In genomic region chr5:151445695-151446094, GRCm38 (mm10) we compare ENCODE assay signal across 23 mouse cellular contexts. TPM values are rescaled to one million over a fixed set of nuclear protein-coding genes. Genes with fewer than 3 reads are reported as not detected.
DNase-seq lines count a peak whose midpoint lies in the region; ATAC-seq and TF ChIP-seq lines count a peak whose summit lies in the region.
"Had no signal": no experiment of that assay in that cellular context is flagged by ENCODE, and none has a peak within 500 bp of the region (broad histone marks: within the 10 kb centered on the region; RNA-seq: fewer than 3 reads in every experiment).

No protein-coding gene starts in this region.

- 0 out of 2 replicates have a peak, but pooled peaks have one; percentile 16 for TF ChIP-seq CTCF in heart, adult 2 months (IDR thresholded peaks at IDR 0.05)
- TF ChIP-seq CTCF in liver, adult 2 months (IDR thresholded peaks at IDR 0.05; ENCODE audit: low read depth, low read length), result no peak
- no peak for TF ChIP-seq CTCF in G1E (IDR thresholded peaks at IDR 0.05; ENCODE audit: low read depth, low read length)

- no peak for DNase-seq in heart, adult 2 months
- no peak for DNase-seq in heart, adult 18-20 months
- peak; percentile 16 for DNase-seq in liver, adult 2 months (ENCODE audit: extremely low read depth, low read depth, low spot score)
- DNase-seq in G1E (ENCODE audit: low spot score), result no peak
- DNase-seq in layer of hippocampus, postnatal 14 days (ENCODE audit: low spot score in 2 of 2), result no peak
- DNase-seq: adrenal gland, postnatal 10 days; cerebellum, adult 11-12 months; cerebellum, postnatal 36 days; lung, adult 18-20 months; thymus, adult 18-20 months had no signal

- H3K4me3 ChIP-seq in heart, adult 2 months, result no peak overlapping the region
- no peak overlapping the region for H3K4me3 ChIP-seq in liver, adult 2 months (ENCODE audit: insufficient read depth, low read depth, low read length)
- H3K4me3 ChIP-seq in liver, embryonic 12.5 days, result no peak overlapping the region
- no peak overlapping the region for H3K4me3 ChIP-seq in G1E (ENCODE audit: low read depth, low read length)
- H3K4me3 ChIP-seq in forebrain, embryonic 15.5 days, result no peak overlapping the region
- H3K4me3 ChIP-seq: erythroblast, embryonic 14.5 days; heart, embryonic 13.5 days; kidney, embryonic 15.5 days; limb, embryonic 13.5 days had no signal

- H3K4me1 ChIP-seq in heart, adult 2 months (ENCODE audit: control insufficient read depth, insufficient read depth, low read length), result no peaks in the 10 kb centered on the region
- no peaks in the 10 kb centered on the region for H3K4me1 ChIP-seq in liver, adult 2 months (ENCODE audit: control insufficient read depth, insufficient read depth, low read length)
- H3K4me1 ChIP-seq in liver, embryonic 12.5 days, result no peaks in the 10 kb centered on the region
- no peaks in the 10 kb centered on the region for H3K4me1 ChIP-seq in G1E (ENCODE audit: insufficient read depth, low read depth, low read length)
- H3K4me1 ChIP-seq in forebrain, embryonic 15.5 days, result no peaks in the 10 kb centered on the region
- H3K4me1 ChIP-seq: heart, embryonic 13.5 days; kidney, embryonic 15.5 days; limb, embryonic 13.5 days had no signal

- intact Hi-C loops in heart, adult 2 months (cut with DNase I), result no loop called here

- no peak overlapping the region for H3K4me2 ChIP-seq in liver, embryonic 12.5 days
- no peak overlapping the region for H3K4me2 ChIP-seq in forebrain, embryonic 15.5 days (replicated peaks)
- H3K4me2 ChIP-seq: heart, embryonic 13.5 days; kidney, embryonic 15.5 days; limb, embryonic 13.5 days had no signal

- no peak overlapping the region for H3K27ac ChIP-seq in heart, adult 2 months
- no peak overlapping the region for H3K27ac ChIP-seq in liver, adult 2 months (replicated peaks; ENCODE audit: insufficient read depth, low read depth, low read length)
- H3K27ac ChIP-seq in liver, embryonic 12.5 days, result no peak overlapping the region
- H3K27ac ChIP-seq in forebrain, embryonic 15.5 days (replicated peaks), result no peak overlapping the region
- H3K27ac ChIP-seq: heart, embryonic 13.5 days; kidney, embryonic 15.5 days; limb, embryonic 13.5 days had no signal

- no peaks in the 10 kb centered on the region for H3K9me3 ChIP-seq in liver, embryonic 12.5 days (replicated peaks)
- no peaks in the 10 kb centered on the region for H3K9me3 ChIP-seq in G1E (replicated peaks)
- no peaks in the 10 kb centered on the region for H3K9me3 ChIP-seq in forebrain, embryonic 15.5 days
- H3K9me3 ChIP-seq: heart, embryonic 13.5 days; kidney, embryonic 15.5 days; limb, embryonic 13.5 days had no signal

- H3K79me2 ChIP-seq in heart, adult 2 months (replicated peaks; ENCODE audit: control insufficient read depth, insufficient read depth, low read length), result no peaks in the 10 kb centered on the region
- H3K79me2 ChIP-seq in liver, adult 2 months (ENCODE audit: control insufficient read depth, insufficient read depth, low read length), result no peaks in the 10 kb centered on the region

- H3K9ac ChIP-seq in heart, adult 2 months (ENCODE audit: low read depth, low read length), result no peak overlapping the region
- no peak overlapping the region for H3K9ac ChIP-seq in liver, adult 2 months (ENCODE audit: low read depth, low read length)
- no peak overlapping the region for H3K9ac ChIP-seq in liver, embryonic 12.5 days
- no peak overlapping the region for H3K9ac ChIP-seq in forebrain, embryonic 15.5 days (replicated peaks)
- H3K9ac ChIP-seq: heart, embryonic 13.5 days; kidney, embryonic 15.5 days; limb, embryonic 13.5 days had no signal

- no peak for ATAC-seq in liver, embryonic 12.5 days
- ATAC-seq in G1E (ENCODE audit: extremely low read depth, insufficient number of reproducible peaks, low FRiP score, poor library complexity, severe bottlenecking), result peak; percentile 54; the same call in 1 of the 2 replicates
- 0 out of 2 replicates have a peak, but pooled peaks have one; percentile 75 for ATAC-seq in megakaryocyte-erythroid progenitor cell, adult 5-6 weeks (replicated peaks; ENCODE audit: low FRiP score, low TSS enrichment, poor library complexity, severe bottlenecking)
- no peak for ATAC-seq in forebrain, embryonic 15.5 days (replicated peaks)
- ATAC-seq: forebrain, embryonic 14.5 days had no signal

- no peaks in the 10 kb centered on the region for H3K27me3 ChIP-seq in heart, adult 2 months (ENCODE audit: control insufficient read depth, insufficient read depth, low read length)
- no peaks in the 10 kb centered on the region for H3K27me3 ChIP-seq in liver, adult 2 months (ENCODE audit: control insufficient read depth, insufficient read depth, low read length)
- H3K27me3 ChIP-seq in liver, embryonic 12.5 days (replicated peaks), result no peaks in the 10 kb centered on the region
- H3K27me3 ChIP-seq in G1E (ENCODE audit: insufficient read depth, low read length), result no peaks in the 10 kb centered on the region
- H3K27me3 ChIP-seq in forebrain, embryonic 15.5 days, result no peaks in the 10 kb centered on the region
- H3K27me3 ChIP-seq: heart, embryonic 13.5 days; kidney, embryonic 15.5 days; limb, embryonic 13.5 days had no signal

- no peak for TF ChIP-seq EP300 in heart, adult 2 months (IDR thresholded peaks at IDR 0.05; ENCODE audit: insufficient read depth, low read depth, low read length)

- H3K36me3 ChIP-seq in heart, adult 2 months (ENCODE audit: control insufficient read depth, insufficient read depth, low read length), result no peaks in the 10 kb centered on the region
- H3K36me3 ChIP-seq in liver, adult 2 months (ENCODE audit: control insufficient read depth, insufficient read depth, low read length), result no peaks in the 10 kb centered on the region
- H3K36me3 ChIP-seq in liver, embryonic 12.5 days, result no peaks in the 10 kb centered on the region
- no peaks in the 10 kb centered on the region for H3K36me3 ChIP-seq in G1E (replicated peaks)
- H3K36me3 ChIP-seq in forebrain, embryonic 15.5 days, result no peaks in the 10 kb centered on the region
- H3K36me3 ChIP-seq: heart, embryonic 13.5 days; kidney, embryonic 15.5 days; limb, embryonic 13.5 days had no signal

- TF ChIP-seq POLR2A in heart, adult 2 months (IDR thresholded peaks at IDR 0.05; ENCODE audit: insufficient read depth, low read depth, low read length), result no peak
- no peak for TF ChIP-seq POLR2A in liver, adult 2 months (IDR thresholded peaks at IDR 0.05; ENCODE audit: extremely low read depth, insufficient read depth, low read length)

RNA-seq across cellular contexts. Expression of gene Gm42906, which starts 17.7 kb away (rescaled TPM):
- 1 to 10 TPM in 1 of 2 experiments, not detected in 1; 2.9 TPM for total RNA-seq in heart, adult 2 months (2021)
- not detected in 2 replicates for polyA plus RNA-seq in heart, adult 2 months (2012; rRNA removed)
- 1 to 10 TPM in 1 of 2 experiments, not detected in 1; 1.7 TPM for total RNA-seq in heart, adult 18-20 months (2021)
- total RNA-seq in liver, adult 2 months (2014; rRNA removed), result not detected in 2 replicates
- not detected in 2 replicates for polyA plus RNA-seq in liver, adult 2 months (2012; rRNA removed)
- not detected in 2 replicates for polyA plus RNA-seq in liver, embryonic 12.5 days (2016; fragmentation: Nextera tagmentation; extraction: Ambion mirVana)
- total RNA-seq in G1E (2014; fragmentation: Nextera tagmentation), result not detected in 2 replicates
- total RNA-seq in G1E (2017), result not detected in 2 replicates
- not detected in 2 replicates for polyA plus RNA-seq in G1E (2012)
- total RNA-seq in megakaryocyte-erythroid progenitor cell, adult 5-6 weeks (2014; fragmentation: Nextera tagmentation), result not detected in 2 replicates
- total RNA-seq in megakaryocyte-erythroid progenitor cell, adult 5-6 weeks (2017), result not detected in 2 replicates
- not detected in 2 replicates for polyA plus RNA-seq in forebrain, embryonic 15.5 days (2015; fragmentation: Nextera tagmentation; extraction: Ambion mirVana)
- total RNA-seq in layer of hippocampus, postnatal 14 days (2021), result not detected
- total RNA-seq: adrenal gland, postnatal 10 days; hematopoietic stem cell, adult 5-6 weeks; midbrain, postnatal 0 days had no signal
- polyA plus RNA-seq: embryonic facial prominence, embryonic 11.5 days; erythroblast, embryonic 14.5 days; forebrain, embryonic 14.5 days; gonadal fat pad, adult 2 months; heart, embryonic 13.5 days; kidney, embryonic 15.5 days; limb, embryonic 13.5 days; midbrain, postnatal 0 days; neural tube, embryonic 11.5 days had no signal

Comparison
In these comparisons a context has a peak if more than half of its experiments do, and no peak if none do; other contexts are left out.
1. ATAC-seq: peak in G1E (single experiment) and megakaryocyte-erythroid progenitor cell, adult 5-6 weeks (single experiment); none in liver, embryonic 12.5 days (single experiment) and forebrain, embryonic 15.5 days (single experiment).